Mouse (Mus musculus): ENCODE data around the gene Exoc6b. TPM values are rescaled to one million over a fixed set of nuclear protein-coding genes. Genes with fewer than 3 reads are reported as not detected.
A peak's percentile ranks its signal among the peaks of the same experiment; 100 is the strongest.

Gene Exoc6b
- polyA plus RNA-seq, 1 experiment from 2014 or later: 2.0 TPM

- TF ChIP-seq CTCF (IDR thresholded peaks at IDR 0.05; ENCODE audit: low read depth): no peak
- TF ChIP-seq EP300 (IDR thresholded peaks at IDR 0.05; ENCODE audit: low read depth): no peak
- ATAC-seq (no peak), DNase-seq (no peak)
- H3K27me3 ChIP-seq (ENCODE audit: insufficient read depth, low read length): no peaks in the 10 kb centered on the region
- H3K27ac ChIP-seq (ENCODE audit: low read depth): no peak overlapping the region
- H3K4me1 ChIP-seq (ENCODE audit: insufficient read depth): no peaks in the 10 kb centered on the region
- no peaks in the 10 kb centered on the region for H3K36me3 ChIP-seq (replicated peaks; ENCODE audit: insufficient read depth, low read length)
- no peak overlapping the region for H3K4me2 ChIP-seq (ENCODE audit: low read depth, low read length)
- H3K9me3 ChIP-seq (ENCODE audit: low read length): no peaks in the 10 kb centered on the region
- H3K4me3 ChIP-seq (ENCODE audit: low read depth, low read length): no peak overlapping the region
- 57% methylated on average over 4 of the region's 4 CpGs for WGBS (ENCODE audit: insufficient replicate concordance)
- no peak overlapping the region for H3K9ac ChIP-seq (replicated peaks)
Measured at GRCm38 (mm10) chr6:85051109-85051508, 18.2 kb downstream of the Exoc6b start.

GRCm38 (mm10) chr6:85046531-85046930 lies 22.8 kb downstream of the Exoc6b start:
- Histone ChIP-seq H3K4me2 (ENCODE audit: low read depth, low read length) (no peak overlapping the region), H3K27me3 (ENCODE audit: insufficient read depth, low read length) (no peaks in the 10 kb centered on the region), H3K4me3 (ENCODE audit: low read depth, low read length) (no peak overlapping the region), H3K4me1 (ENCODE audit: insufficient read depth) (no peaks in the 10 kb centered on the region), H3K36me3 (replicated peaks; ENCODE audit: insufficient read depth, low read length) (no peaks in the 10 kb centered on the region), H3K27ac (ENCODE audit: low read depth) (no peak overlapping the region), H3K9me3 (ENCODE audit: low read length) (no peaks in the 10 kb centered on the region), H3K9ac (replicated peaks) (no peak overlapping the region)
- 64% methylated on average over 3 of the region's 3 CpGs for WGBS (ENCODE audit: insufficient replicate concordance)
- DNase-seq (no peak), ATAC-seq (no peak)
- TF ChIP-seq EP300 (IDR thresholded peaks at IDR 0.05; ENCODE audit: low read depth): no peak
- TF ChIP-seq CTCF (IDR thresholded peaks at IDR 0.05; ENCODE audit: low read depth): no peak

- WGBS (ENCODE audit: insufficient replicate concordance): 74% methylated on average over 4 of the region's 4 CpGs
- no peak overlapping the region for H3K4me2 ChIP-seq (ENCODE audit: low read depth, low read length)
- no peaks in the 10 kb centered on the region for H3K36me3 ChIP-seq (replicated peaks; ENCODE audit: insufficient read depth, low read length)
- H3K4me3 ChIP-seq (ENCODE audit: low read depth, low read length): no peak overlapping the region
- H3K27me3 ChIP-seq (ENCODE audit: insufficient read depth, low read length): no peaks in the 10 kb centered on the region
- no peak for TF ChIP-seq EP300 (IDR thresholded peaks at IDR 0.05; ENCODE audit: low read depth)
- no peak for TF ChIP-seq CTCF (IDR thresholded peaks at IDR 0.05; ENCODE audit: low read depth)
- ATAC-seq (no peak), DNase-seq (no peak)
- H3K9me3 ChIP-seq (ENCODE audit: low read length): no peaks in the 10 kb centered on the region
- H3K9ac ChIP-seq (replicated peaks): no peak overlapping the region
- H3K27ac ChIP-seq (ENCODE audit: low read depth): no peak overlapping the region
- H3K4me1 ChIP-seq (ENCODE audit: insufficient read depth): no peaks in the 10 kb centered on the region
Measured at GRCm38 (mm10) chr6:85044621-85045152, 24.6 kb downstream of the Exoc6b start.

- H3K27ac ChIP-seq (ENCODE audit: low read depth): no peak overlapping the region
- 4% methylated on average over 6 of the region's 6 CpGs for WGBS (ENCODE audit: insufficient replicate concordance)
- ATAC-seq (no peak), DNase-seq (peak; percentile 45)
- H3K4me3 ChIP-seq (ENCODE audit: low read depth, low read length): no peak overlapping the region
- no peaks in the 10 kb centered on the region for H3K9me3 ChIP-seq (ENCODE audit: low read length)
- no peaks in the 10 kb centered on the region for H3K36me3 ChIP-seq (replicated peaks; ENCODE audit: insufficient read depth, low read length)
- no peaks in the 10 kb centered on the region for H3K27me3 ChIP-seq (ENCODE audit: insufficient read depth, low read length)
- H3K9ac ChIP-seq (replicated peaks): no peak overlapping the region
- TF ChIP-seq CTCF (IDR thresholded peaks at IDR 0.05; ENCODE audit: low read depth) (peak; percentile 85), EP300 (IDR thresholded peaks at IDR 0.05; ENCODE audit: low read depth) (no peak)
- H3K4me1 ChIP-seq (ENCODE audit: insufficient read depth): no peaks in the 10 kb centered on the region
- no peak overlapping the region for H3K4me2 ChIP-seq (ENCODE audit: low read depth, low read length)
Measured at GRCm38 (mm10) chr6:85037677-85038076, 31.6 kb downstream of the Exoc6b start.

- Histone ChIP-seq H3K4me2 (ENCODE audit: low read depth, low read length) (no peak overlapping the region), H3K27ac (ENCODE audit: low read depth) (no peak overlapping the region), H3K4me3 (ENCODE audit: low read depth, low read length) (no peak overlapping the region), H3K9me3 (ENCODE audit: low read length) (no peaks in the 10 kb centered on the region), H3K27me3 (ENCODE audit: insufficient read depth, low read length) (no peaks in the 10 kb centered on the region), H3K4me1 (ENCODE audit: insufficient read depth) (no peaks in the 10 kb centered on the region), H3K36me3 (replicated peaks; ENCODE audit: insufficient read depth, low read length) (no peaks in the 10 kb centered on the region), H3K9ac (replicated peaks) (no peak overlapping the region)
- TF ChIP-seq CTCF (IDR thresholded peaks at IDR 0.05; ENCODE audit: low read depth) (no peak), EP300 (IDR thresholded peaks at IDR 0.05; ENCODE audit: low read depth) (no peak)
- no peak for DNase-seq
- WGBS (ENCODE audit: insufficient replicate concordance): 74% methylated on average over 1 of the region's 1 CpGs
- no peak for ATAC-seq
Measured at GRCm38 (mm10) chr6:85029671-85030070, 39.6 kb downstream of the Exoc6b start.

GRCm38 (mm10) chr6:85024403-85024802 lies 44.9 kb downstream of the Exoc6b start:
- no peaks in the 10 kb centered on the region for H3K27me3 ChIP-seq (ENCODE audit: insufficient read depth, low read length)
- no peaks in the 10 kb centered on the region for H3K4me1 ChIP-seq (ENCODE audit: insufficient read depth)
- no peak overlapping the region for H3K4me2 ChIP-seq (ENCODE audit: low read depth, low read length)
- no peak for TF ChIP-seq EP300 (IDR thresholded peaks at IDR 0.05; ENCODE audit: low read depth)
- no peak for TF ChIP-seq CTCF (IDR thresholded peaks at IDR 0.05; ENCODE audit: low read depth)
- H3K4me3 ChIP-seq (ENCODE audit: low read depth, low read length): no peak overlapping the region
- H3K9me3 ChIP-seq (ENCODE audit: low read length): no peaks in the 10 kb centered on the region
- no peak overlapping the region for H3K9ac ChIP-seq (replicated peaks)
- DNase-seq (no peak), ATAC-seq (no peak)
- no peak overlapping the region for H3K27ac ChIP-seq (ENCODE audit: low read depth)
- H3K36me3 ChIP-seq (replicated peaks; ENCODE audit: insufficient read depth, low read length): no peaks in the 10 kb centered on the region

GRCm38 (mm10) chr6:85017011-85017410 lies 52.3 kb downstream of the Exoc6b start:
- 19% methylated on average over 2 of the region's 2 CpGs for WGBS (ENCODE audit: insufficient replicate concordance)
- no peak overlapping the region for H3K4me2 ChIP-seq (ENCODE audit: low read depth, low read length)
- DNase-seq: no peak
- no peak for TF ChIP-seq EP300 (IDR thresholded peaks at IDR 0.05; ENCODE audit: low read depth)
- peak; percentile 46 for TF ChIP-seq CTCF (IDR thresholded peaks at IDR 0.05; ENCODE audit: low read depth)
- no peak overlapping the region for H3K4me3 ChIP-seq (ENCODE audit: low read depth, low read length)
- no peaks in the 10 kb centered on the region for H3K27me3 ChIP-seq (ENCODE audit: insufficient read depth, low read length)
- ATAC-seq: no peak
- no peak overlapping the region for H3K27ac ChIP-seq (ENCODE audit: low read depth)
- H3K36me3 ChIP-seq (replicated peaks; ENCODE audit: insufficient read depth, low read length): no peaks in the 10 kb centered on the region
- H3K9me3 ChIP-seq (ENCODE audit: low read length): no peaks in the 10 kb centered on the region
- H3K9ac ChIP-seq (replicated peaks): no peak overlapping the region
- no peaks in the 10 kb centered on the region for H3K4me1 ChIP-seq (ENCODE audit: insufficient read depth)
